Mouse (Mus musculus): ENCODE measurements around the gene Nup188. TPM values are rescaled to one million over a fixed set of nuclear protein-coding genes. Genes with fewer than 3 reads are reported as not detected.

Gene Nup188
- polyA plus RNA-seq, 1 experiment from 2014 or later: 29.4 TPM

DNA sequence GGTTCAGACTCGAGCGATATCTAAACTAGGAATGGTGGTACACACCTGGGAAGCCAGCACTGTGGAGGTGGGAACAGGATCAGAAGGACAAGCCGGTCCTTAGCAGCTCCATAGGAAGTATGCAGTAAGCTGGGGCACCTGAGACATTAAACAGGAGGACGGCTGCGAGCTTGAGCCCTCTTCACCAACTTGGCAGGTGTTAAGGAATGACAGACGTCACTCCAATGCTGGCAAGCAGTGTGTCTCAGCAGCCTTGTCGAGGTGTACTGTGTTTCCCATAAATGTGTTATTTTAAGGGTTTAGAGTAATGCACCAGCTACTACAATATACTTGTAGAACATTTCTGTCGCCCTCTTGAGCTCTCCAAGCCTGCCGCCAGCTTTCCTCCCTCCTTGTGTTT, 100.7 kb downstream of the Nup188 start:
- Histone ChIP-seq H3K9ac (no peak overlapping the region), H3K27me3 (replicated peaks) (no peaks in the 10 kb centered on the region), H3K4me3 (replicated peaks) (no peak overlapping the region), H3K9me3 (no peaks in the 10 kb centered on the region), H3K36me3 (peaks cover 12% of the 10 kb centered on the region), H3K4me2 (replicated peaks) (no peak overlapping the region), H3K27ac (no peak overlapping the region), H3K4me1 (replicated peaks) (no peaks in the 10 kb centered on the region)
- ATAC-seq: no peak
- WGBS: 85% methylated on average over 9 of the region's 9 CpGs

DNA sequence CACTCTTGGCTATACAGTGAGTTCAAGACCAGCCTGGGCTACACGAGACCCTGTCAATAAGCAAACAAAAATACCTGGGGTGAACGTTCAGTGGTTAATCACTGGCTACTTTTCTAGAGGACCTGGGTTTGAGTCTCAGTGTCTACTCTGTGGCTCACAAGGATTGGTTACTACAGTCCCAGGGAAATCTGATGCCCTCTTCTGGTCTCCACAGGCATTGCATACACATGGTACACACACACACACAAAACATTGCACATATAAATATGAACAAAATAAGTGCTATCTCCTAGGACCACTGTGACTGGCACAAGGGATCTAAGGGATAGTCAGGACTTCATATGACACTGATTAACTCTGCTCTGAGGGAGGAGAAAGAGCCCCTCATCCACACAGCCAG, 102.8 kb downstream of the Nup188 start:
- peaks cover 8% of the 10 kb centered on the region for H3K4me1 ChIP-seq (replicated peaks)
- ATAC-seq: no peak
- H3K27ac ChIP-seq: no peak overlapping the region
- H3K4me3 ChIP-seq (replicated peaks): no peak overlapping the region
- H3K9me3 ChIP-seq: no peaks in the 10 kb centered on the region
- 87% methylated on average over 2 of the region's 2 CpGs for whole genome bisulfite sequencing
- H3K9ac ChIP-seq: no peak overlapping the region
- H3K4me2 ChIP-seq (replicated peaks): no peak overlapping the region
- H3K27me3 ChIP-seq (replicated peaks): no peaks in the 10 kb centered on the region
- H3K36me3 ChIP-seq: no peaks in the 10 kb centered on the region

DNA sequence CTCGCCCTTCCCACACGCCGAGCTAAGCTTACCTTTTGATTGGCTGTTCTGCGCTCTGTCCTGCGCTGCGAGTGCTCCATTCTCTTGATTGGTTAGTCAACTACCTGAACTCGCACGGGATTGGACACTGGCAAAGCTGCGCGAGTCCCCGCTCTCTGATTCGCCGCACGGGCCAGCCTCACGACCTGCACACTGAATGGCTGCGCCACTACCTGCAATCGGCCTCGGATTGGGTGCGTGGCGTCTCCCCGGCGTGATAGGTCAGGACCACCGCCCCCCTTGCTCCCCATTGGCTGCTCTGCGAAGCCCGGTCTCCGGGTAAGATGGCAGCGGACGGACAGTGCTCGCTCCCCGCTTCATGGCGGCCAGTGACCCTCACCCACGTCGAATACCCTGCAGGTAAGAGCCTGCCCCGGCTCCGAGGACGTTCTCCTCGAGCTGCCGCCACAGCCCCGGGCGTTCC, 105.9 kb downstream of the Nup188 start, which contains the start of gene Dolpp1:
TSS of gene Dolpp1 (plus strand) at position 141 of the 463 bp plus-strand sequence.
- peak within 1 kb of the TSS; percentile 74 for H3K9ac ChIP-seq
- peak within 1 kb of the TSS; percentile 93 for H3K27ac ChIP-seq
- H3K9me3 ChIP-seq: no peaks in the 10 kb centered on the region
- H3K27me3 ChIP-seq (replicated peaks): no peaks in the 10 kb centered on the region
- peak; percentile 96 for ATAC-seq
- H3K4me1 ChIP-seq (replicated peaks): peaks cover 15% of the 10 kb centered on the region
- H3K4me3 ChIP-seq (replicated peaks): peak within 1 kb of the TSS; percentile 79
- WGBS: under 1% methylated on average over 40 of the region's 40 CpGs
- peak within 1 kb of the TSS; percentile 82 for H3K4me2 ChIP-seq (replicated peaks)
- H3K36me3 ChIP-seq: peaks cover 5% of the 10 kb centered on the region

DNA sequence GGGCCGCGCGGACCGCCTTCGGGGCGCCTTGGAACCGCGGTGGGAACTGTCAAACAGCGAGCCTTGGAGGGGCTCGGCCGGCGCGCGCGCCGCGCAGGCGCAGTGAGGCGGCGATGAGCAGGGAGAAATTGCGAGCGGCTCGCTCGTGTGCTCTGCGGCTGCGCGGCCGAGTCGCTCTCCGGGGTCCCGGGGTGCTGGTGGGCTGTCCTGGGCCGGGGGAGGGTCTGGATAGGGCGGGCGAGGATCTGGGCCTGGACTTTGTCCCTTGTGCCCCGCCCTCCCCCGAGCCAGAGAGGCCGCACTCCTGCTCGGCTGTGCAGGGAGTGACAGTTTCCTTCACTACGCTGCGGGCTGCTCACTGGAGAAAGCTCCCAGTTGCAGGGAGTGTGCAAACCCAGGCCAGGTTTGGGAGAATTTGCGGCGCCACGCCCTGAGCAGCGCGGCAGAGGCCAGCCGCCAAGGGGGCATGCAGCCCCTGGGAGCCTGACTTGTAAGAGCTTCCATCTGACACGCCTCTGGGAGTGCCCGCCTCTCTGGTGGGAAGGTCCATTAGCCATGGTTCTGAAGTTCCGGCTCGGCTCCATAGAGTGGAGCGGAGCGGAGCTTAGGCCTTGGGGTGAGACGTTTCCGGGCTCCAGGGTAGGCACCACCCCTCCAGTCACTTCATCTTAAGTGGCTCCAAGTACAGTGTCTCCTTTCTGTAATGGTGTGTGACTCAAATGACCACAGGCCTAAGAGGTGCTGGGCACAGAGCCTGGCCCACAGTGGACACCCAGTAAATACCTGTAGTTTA, 106.6 kb downstream of the Nup188 start:
- Histone ChIP-seq H3K4me1 (replicated peaks) (peaks cover 15% of the 10 kb centered on the region), H3K27ac (peak overlapping the region; percentile 93), H3K4me3 (replicated peaks) (peak overlapping the region; percentile 79), H3K27me3 (replicated peaks) (no peaks in the 10 kb centered on the region), H3K9ac (peak overlapping the region; percentile 74), H3K9me3 (no peaks in the 10 kb centered on the region), H3K36me3 (peaks cover 8% of the 10 kb centered on the region), H3K4me2 (replicated peaks) (peak overlapping the region; percentile 82)
- WGBS: under 1% methylated on average over 54 of the region's 54 CpGs
- peak; percentile 82 for ATAC-seq

DNA sequence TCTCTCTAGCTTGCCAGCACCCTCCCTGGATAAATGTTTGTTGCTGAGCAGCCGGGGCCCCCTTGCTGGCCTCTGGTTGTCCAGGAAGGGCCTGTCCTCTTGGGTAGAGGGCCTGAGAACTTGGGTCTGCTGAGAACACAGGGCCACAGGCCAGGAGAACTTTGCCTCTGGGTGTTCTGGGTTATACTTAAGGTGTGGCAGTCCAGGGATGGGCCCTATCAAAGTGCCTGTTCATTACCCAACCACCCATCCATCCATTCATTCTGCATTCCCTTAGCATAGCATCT, 107.1 kb downstream of the Nup188 start:
- no peaks in the 10 kb centered on the region for H3K27me3 ChIP-seq (replicated peaks)
- WGBS: 27% methylated on average over 1 of the region's 1 CpGs
- H3K4me2 ChIP-seq (replicated peaks): peak overlapping the region; percentile 82
- H3K4me3 ChIP-seq (replicated peaks): peak overlapping the region; percentile 79
- H3K9me3 ChIP-seq: no peaks in the 10 kb centered on the region
- peak overlapping the region; percentile 93 for H3K27ac ChIP-seq
- peak; percentile 5; the same call in 1 of the 2 replicates for ATAC-seq
- H3K4me1 ChIP-seq (replicated peaks): peaks cover 15% of the 10 kb centered on the region
- peaks cover 11% of the 10 kb centered on the region for H3K36me3 ChIP-seq
- peak overlapping the region; percentile 74 for H3K9ac ChIP-seq

Other genes with a start within 250 kb of the Nup188 start
- gene Wdr34, start 237.5 kb upstream of the Nup188 start, polyA plus RNA-seq (2015; fragmentation: Nextera tagmentation; extraction: Ambion mirVana): 20.9 and 24.7 TPM in 2 replicates
- gene Set, start 229.0 kb upstream of the Nup188 start, polyA plus RNA-seq (2015; fragmentation: Nextera tagmentation; extraction: Ambion mirVana): 437 and 494 TPM in 2 replicates
- gene Pkn3, start 208.7 kb upstream of the Nup188 start, polyA plus RNA-seq (2015; fragmentation: Nextera tagmentation; extraction: Ambion mirVana): 10.6 and 11.1 TPM in 2 replicates
- gene Zdhhc12, start 192.7 kb upstream of the Nup188 start, polyA plus RNA-seq (2015; fragmentation: Nextera tagmentation; extraction: Ambion mirVana): 59.8 and 70.4 TPM in 2 replicates
- gene Zer1, start 161.8 kb upstream of the Nup188 start, polyA plus RNA-seq (2015; fragmentation: Nextera tagmentation; extraction: Ambion mirVana): 5.0 and 5.6 TPM in 2 replicates
- gene Tbc1d13, start 152.7 kb upstream of the Nup188 start, polyA plus RNA-seq (2015; fragmentation: Nextera tagmentation; extraction: Ambion mirVana): 7.8 and 8.2 TPM in 2 replicates
- 40.9 and 41.9 TPM in 2 replicates for gene Endog, start 114.9 kb upstream of the Nup188 start, polyA plus RNA-seq (2015; fragmentation: Nextera tagmentation; extraction: Ambion mirVana)
- 59.9 and 62.9 TPM in 2 replicates for gene Spout1, start 107.9 kb upstream of the Nup188 start, polyA plus RNA-seq (2015; fragmentation: Nextera tagmentation; extraction: Ambion mirVana)
- 18.4 and 19.6 TPM in 2 replicates for gene Kyat1, start 80.5 kb upstream of the Nup188 start, polyA plus RNA-seq (2015; fragmentation: Nextera tagmentation; extraction: Ambion mirVana)
- gene Lrrc8a, start 48.7 kb upstream of the Nup188 start, polyA plus RNA-seq (2015; fragmentation: Nextera tagmentation; extraction: Ambion mirVana): 37.0 and 37.7 TPM in 2 replicates
- 0.21 and 0.29 TPM in 2 replicates for gene Gm28035, start 45.8 kb upstream of the Nup188 start, polyA plus RNA-seq (2015; fragmentation: Nextera tagmentation; extraction: Ambion mirVana)
- 9.8 and 11.5 TPM in 2 replicates for gene Phyhd1, start 20.2 kb upstream of the Nup188 start, polyA plus RNA-seq (2015; fragmentation: Nextera tagmentation; extraction: Ambion mirVana)
- gene Gm28038, start 5.4 kb upstream of the Nup188 start, polyA plus RNA-seq (2015; fragmentation: Nextera tagmentation; extraction: Ambion mirVana): not detected in 2 replicates
- gene Dolk, start 63 bp upstream of the Nup188 start, polyA plus RNA-seq (2015; fragmentation: Nextera tagmentation; extraction: Ambion mirVana): 28.8 and 34.4 TPM in 2 replicates
- gene Sh3glb2, start 72.9 kb downstream of the Nup188 start, polyA plus RNA-seq (2015; fragmentation: Nextera tagmentation; extraction: Ambion mirVana): 68.4 and 69.4 TPM in 2 replicates
- 20.9 and 24.1 TPM in 2 replicates for gene Miga2, start 77.8 kb downstream of the Nup188 start, polyA plus RNA-seq (2015; fragmentation: Nextera tagmentation; extraction: Ambion mirVana)
- gene Dolpp1, start 105.9 kb downstream of the Nup188 start, polyA plus RNA-seq (2015; fragmentation: Nextera tagmentation; extraction: Ambion mirVana): 44.5 and 50.9 TPM in 2 replicates
- 19.6 and 19.8 TPM in 2 replicates for gene Crat, start 129.4 kb downstream of the Nup188 start, polyA plus RNA-seq (2015; fragmentation: Nextera tagmentation; extraction: Ambion mirVana)
- 117 and 120 TPM in 2 replicates for gene Ptpa, start 129.6 kb downstream of the Nup188 start, polyA plus RNA-seq (2015; fragmentation: Nextera tagmentation; extraction: Ambion mirVana)
- 1.3 and 1.6 TPM in 2 replicates for gene Ier5l, start 187.8 kb downstream of the Nup188 start, polyA plus RNA-seq (2015; fragmentation: Nextera tagmentation; extraction: Ambion mirVana)